Mouse (Mus musculus): ENCODE measurements around the gene Slc4a11. TPM values are rescaled to one million over a fixed set of nuclear protein-coding genes. Genes with fewer than 3 reads are reported as not detected.

Gene Slc4a11
- 0.60 and 0.67 TPM in 2 replicates for polyA plus RNA-seq (2015; fragmentation: Nextera tagmentation; extraction: Ambion mirVana)

DNA sequence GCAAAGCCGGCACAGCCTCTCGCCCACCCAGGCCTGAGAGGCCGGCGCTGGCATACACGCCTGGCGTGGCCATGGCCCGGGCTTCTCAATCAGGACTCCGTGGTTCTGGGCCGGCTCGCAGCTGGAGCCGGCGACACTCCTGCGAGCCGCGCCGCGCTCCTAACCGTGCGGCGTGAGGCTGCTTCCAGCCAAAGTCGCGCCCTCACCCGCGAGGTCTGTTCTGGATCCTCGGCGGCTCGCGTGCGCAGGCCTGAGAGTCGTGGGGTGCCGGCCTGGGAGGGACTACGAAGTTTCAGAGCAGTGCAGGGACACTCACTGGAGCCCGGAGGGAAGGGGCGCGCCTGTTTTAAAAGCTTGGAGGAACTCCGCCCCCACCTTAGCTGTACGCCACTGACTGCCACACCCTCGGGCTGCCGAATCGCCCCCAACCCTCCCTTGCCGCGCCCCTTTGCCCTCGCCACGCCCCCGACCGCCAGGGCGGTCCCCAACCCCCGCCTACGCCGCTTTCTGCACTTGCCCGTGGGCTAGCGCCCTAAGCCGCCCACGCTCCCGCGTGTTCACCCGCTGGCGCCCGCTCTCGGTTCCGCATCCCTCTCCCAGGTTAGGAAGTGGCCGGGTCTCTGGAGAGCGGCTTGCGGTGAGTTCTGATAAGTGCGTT lies at the start of gene Slc4a11:
TSS of gene Slc4a11 (minus strand) at position 367 of the 658 bp plus-strand sequence.
- WGBS = under 1% methylated on average over 65 of the region's 65 CpGs
- Histone ChIP-seq H3K27me3 (replicated peaks) (peaks cover 51% of the 10 kb centered on the region), H3K9ac (replicated peaks) (peak within 1 kb of the TSS; percentile 44), H3K36me3 (no peaks in the 10 kb centered on the region), H3K4me3 (replicated peaks) (peak within 1 kb of the TSS; percentile 52), H3K4me1 (peaks cover 21% of the 10 kb centered on the region), H3K27ac (replicated peaks) (no peak within 1 kb of the TSS), H3K9me3 (replicated peaks) (no peaks in the 10 kb centered on the region), H3K4me2 (peak within 1 kb of the TSS; percentile 100)
- ATAC-seq (ENCODE audit: low FRiP score) = peak; percentile 51

DNA sequence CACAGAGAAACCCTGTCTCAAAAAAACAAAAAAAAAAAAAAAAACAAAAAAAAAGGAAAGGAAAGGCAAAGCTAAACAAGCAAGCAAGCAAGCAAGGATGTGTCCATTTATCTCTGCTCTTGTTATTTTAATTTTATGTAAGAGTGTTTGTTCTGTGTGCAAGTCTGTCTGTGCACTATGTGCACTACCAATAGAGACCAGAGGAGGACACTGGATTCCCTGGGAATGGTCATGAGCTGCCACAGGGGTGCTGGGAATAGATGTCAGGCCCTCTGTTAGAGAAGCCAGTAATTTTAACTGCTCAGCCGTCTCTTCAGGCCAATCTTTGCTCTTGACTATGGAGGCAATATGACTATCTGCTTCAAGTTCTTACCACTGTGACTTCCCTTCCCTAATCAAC lies 46.3 kb upstream of the Slc4a11 start:
- 93% methylated on average over 1 of the region's 1 CpGs for WGBS
- H3K4me3 ChIP-seq (replicated peaks) = no peak overlapping the region
- H3K36me3 ChIP-seq = peaks cover 99% of the 10 kb centered on the region
- H3K9me3 ChIP-seq (replicated peaks) = no peaks in the 10 kb centered on the region
- no peaks in the 10 kb centered on the region for H3K27me3 ChIP-seq (replicated peaks)
- no peaks in the 10 kb centered on the region for H3K4me1 ChIP-seq
- H3K27ac ChIP-seq (replicated peaks) = no peak overlapping the region
- H3K4me2 ChIP-seq = no peak overlapping the region
- no peak for ATAC-seq (ENCODE audit: low FRiP score)
- H3K9ac ChIP-seq (replicated peaks) = no peak overlapping the region

DNA sequence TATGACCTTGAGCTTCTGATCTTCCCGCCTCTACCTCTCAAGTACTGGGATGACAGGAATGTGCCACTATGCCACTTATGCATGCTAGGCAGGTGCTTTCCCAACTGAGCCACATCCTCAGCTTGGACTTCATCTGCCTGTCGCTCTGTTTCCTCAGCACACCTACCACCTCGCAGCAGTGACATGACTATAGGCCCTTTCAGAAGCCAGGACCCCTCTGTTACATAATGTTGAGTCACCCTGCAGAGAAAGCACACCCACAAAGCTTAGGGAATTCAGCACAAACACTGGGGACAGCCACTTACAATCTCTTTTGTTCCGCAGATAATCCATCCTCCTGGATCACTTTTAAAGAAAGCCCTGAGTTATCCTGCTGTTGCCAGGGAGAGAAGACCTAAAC lies 42.8 kb upstream of the Slc4a11 start:
- peaks cover 96% of the 10 kb centered on the region for H3K36me3 ChIP-seq
- no peak overlapping the region for H3K9ac ChIP-seq (replicated peaks)
- WGBS = 56% methylated on average over 4 of the region's 4 CpGs
- no peak overlapping the region for H3K27ac ChIP-seq (replicated peaks)
- H3K27me3 ChIP-seq (replicated peaks) = no peaks in the 10 kb centered on the region
- no peak for ATAC-seq (ENCODE audit: low FRiP score)
- H3K4me3 ChIP-seq (replicated peaks) = no peak overlapping the region
- no peak overlapping the region for H3K4me2 ChIP-seq
- H3K4me1 ChIP-seq = no peaks in the 10 kb centered on the region
- no peaks in the 10 kb centered on the region for H3K9me3 ChIP-seq (replicated peaks)

DNA sequence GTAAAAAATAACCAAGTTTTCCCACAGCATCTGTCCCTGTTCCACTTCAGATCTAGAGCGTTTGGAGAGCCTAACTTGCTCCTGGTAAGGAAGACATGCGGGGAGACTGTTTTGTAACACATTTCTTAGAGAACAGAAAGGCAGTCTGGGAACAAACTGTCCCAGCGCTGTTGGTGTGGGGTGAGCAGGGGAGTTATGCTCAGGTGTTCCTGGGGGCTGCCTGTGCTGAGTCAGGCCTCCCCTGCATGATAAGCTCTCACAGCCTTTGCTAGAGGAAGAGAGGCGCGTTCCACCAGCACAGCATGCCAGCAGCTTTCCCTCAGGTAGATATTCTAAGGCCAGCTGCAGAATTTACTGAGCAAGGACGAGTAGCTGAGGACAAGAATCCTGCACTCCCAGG lies 40.7 kb upstream of the Slc4a11 start:
- peaks cover 94% of the 10 kb centered on the region for H3K36me3 ChIP-seq
- no peaks in the 10 kb centered on the region for H3K4me1 ChIP-seq
- WGBS = 81% methylated on average over 6 of the region's 6 CpGs
- H3K4me2 ChIP-seq = no peak overlapping the region
- no peak for ATAC-seq (ENCODE audit: low FRiP score)
- no peaks in the 10 kb centered on the region for H3K27me3 ChIP-seq (replicated peaks)
- H3K9ac ChIP-seq (replicated peaks) = no peak overlapping the region
- H3K9me3 ChIP-seq (replicated peaks) = no peaks in the 10 kb centered on the region
- no peak overlapping the region for H3K27ac ChIP-seq (replicated peaks)
- no peak overlapping the region for H3K4me3 ChIP-seq (replicated peaks)

DNA sequence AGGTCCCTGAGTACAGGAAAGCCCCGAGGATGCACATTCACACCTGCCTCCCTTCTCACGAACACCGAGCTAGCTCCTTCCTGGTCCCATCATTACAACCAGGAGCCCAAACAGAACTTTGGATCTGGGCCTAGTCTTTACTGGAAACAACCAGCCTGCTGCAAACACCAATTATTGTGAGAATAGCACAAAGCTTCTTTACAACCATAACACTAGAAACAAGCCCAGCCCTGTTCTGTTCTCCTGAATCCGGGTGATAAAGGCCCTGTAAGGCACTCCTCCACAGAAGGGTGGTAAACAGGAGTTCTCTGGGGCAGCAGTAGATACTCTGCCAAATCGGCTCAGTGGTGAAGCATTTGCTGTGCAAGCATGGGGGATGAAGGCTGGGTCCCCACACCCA lies 38.0 kb upstream of the Slc4a11 start:
- H3K9me3 ChIP-seq (replicated peaks) = no peaks in the 10 kb centered on the region
- H3K9ac ChIP-seq (replicated peaks) = no peak overlapping the region
- no peak overlapping the region for H3K4me2 ChIP-seq
- H3K36me3 ChIP-seq = peaks cover 88% of the 10 kb centered on the region
- no peak overlapping the region for H3K27ac ChIP-seq (replicated peaks)
- H3K27me3 ChIP-seq (replicated peaks) = no peaks in the 10 kb centered on the region
- H3K4me3 ChIP-seq (replicated peaks) = no peak overlapping the region
- no peak for ATAC-seq (ENCODE audit: low FRiP score)
- WGBS = 77% methylated on average over 5 of the region's 5 CpGs
- no peaks in the 10 kb centered on the region for H3K4me1 ChIP-seq

DNA sequence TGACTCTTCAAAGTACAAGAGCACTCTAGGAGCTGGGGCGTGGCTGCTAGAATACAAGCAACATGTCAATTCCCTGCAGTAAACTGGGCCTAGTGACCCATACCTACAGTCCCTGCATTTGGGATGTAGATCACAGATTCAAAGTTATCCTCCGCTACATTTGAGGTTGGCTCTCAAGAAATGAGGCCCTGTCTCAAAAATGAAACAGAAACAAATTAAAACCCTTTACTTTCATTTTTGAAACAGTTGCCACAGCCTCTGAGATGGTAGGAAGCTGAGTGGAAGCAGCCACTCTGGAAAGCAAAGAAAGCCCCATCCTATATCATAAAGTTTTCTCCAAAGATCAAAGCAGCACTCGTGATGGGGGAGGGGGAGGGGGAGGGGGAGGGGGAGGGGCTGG lies 36.1 kb upstream of the Slc4a11 start:
- Histone ChIP-seq H3K27me3 (replicated peaks) (no peaks in the 10 kb centered on the region), H3K4me1 (no peaks in the 10 kb centered on the region), H3K9ac (replicated peaks) (no peak overlapping the region), H3K4me3 (replicated peaks) (no peak overlapping the region), H3K27ac (replicated peaks) (no peak overlapping the region), H3K4me2 (no peak overlapping the region), H3K9me3 (replicated peaks) (no peaks in the 10 kb centered on the region), H3K36me3 (peaks cover 88% of the 10 kb centered on the region)
- WGBS = 95% methylated on average over 2 of the region's 3 CpGs
- ATAC-seq (ENCODE audit: low FRiP score) = no peak

DNA sequence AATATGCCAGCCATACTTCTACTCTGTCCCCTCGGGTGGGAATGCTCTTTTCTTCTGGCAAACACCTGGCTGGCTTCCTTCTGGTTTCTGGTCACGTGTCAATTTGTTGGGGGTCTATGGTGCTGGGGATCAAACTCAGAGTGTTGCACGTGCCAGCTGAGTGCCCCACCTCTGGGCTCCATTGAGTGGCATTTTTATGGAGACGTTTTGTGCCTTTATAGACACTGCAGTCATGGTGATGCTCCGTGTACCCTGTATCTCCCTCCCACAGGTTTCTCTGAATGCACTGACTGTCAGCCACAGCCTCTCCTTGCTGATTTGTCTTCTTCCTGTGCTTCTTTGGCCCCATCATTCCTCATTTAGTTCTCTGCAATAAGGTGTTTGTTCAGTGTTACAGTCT lies 34.5 kb upstream of the Slc4a11 start:
- no peaks in the 10 kb centered on the region for H3K27me3 ChIP-seq (replicated peaks)
- no peak overlapping the region for H3K27ac ChIP-seq (replicated peaks)
- H3K9me3 ChIP-seq (replicated peaks) = no peaks in the 10 kb centered on the region
- no peaks in the 10 kb centered on the region for H3K4me1 ChIP-seq
- no peak overlapping the region for H3K4me3 ChIP-seq (replicated peaks)
- no peak for ATAC-seq (ENCODE audit: low FRiP score)
- H3K9ac ChIP-seq (replicated peaks) = no peak overlapping the region
- 48% methylated on average over 5 of the region's 5 CpGs for WGBS
- H3K4me2 ChIP-seq = no peak overlapping the region
- peaks cover 88% of the 10 kb centered on the region for H3K36me3 ChIP-seq

DNA sequence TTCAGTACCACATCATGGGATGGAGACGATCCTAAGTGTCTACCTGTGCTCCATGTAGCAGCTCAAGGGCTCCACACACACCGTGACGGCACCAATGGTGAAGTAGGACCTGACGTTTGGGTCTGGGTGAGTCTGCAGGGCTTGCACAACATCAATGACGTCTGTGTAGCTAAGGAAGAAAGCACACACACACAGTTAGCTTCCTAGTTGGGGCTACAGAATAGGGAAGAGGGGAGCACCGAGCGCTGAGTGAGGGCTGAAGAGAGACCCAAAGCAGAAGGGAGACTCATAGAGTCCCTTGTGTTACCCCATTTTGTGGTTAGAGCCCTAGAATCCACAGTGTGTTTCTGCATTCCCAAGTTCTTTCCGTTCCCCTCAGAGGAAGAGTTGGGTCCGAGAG lies 33.4 kb upstream of the Slc4a11 start:
- 95% methylated on average over 9 of the region's 9 CpGs for WGBS
- H3K4me3 ChIP-seq (replicated peaks) = no peak overlapping the region
- no peak for ATAC-seq (ENCODE audit: low FRiP score)

DNA sequence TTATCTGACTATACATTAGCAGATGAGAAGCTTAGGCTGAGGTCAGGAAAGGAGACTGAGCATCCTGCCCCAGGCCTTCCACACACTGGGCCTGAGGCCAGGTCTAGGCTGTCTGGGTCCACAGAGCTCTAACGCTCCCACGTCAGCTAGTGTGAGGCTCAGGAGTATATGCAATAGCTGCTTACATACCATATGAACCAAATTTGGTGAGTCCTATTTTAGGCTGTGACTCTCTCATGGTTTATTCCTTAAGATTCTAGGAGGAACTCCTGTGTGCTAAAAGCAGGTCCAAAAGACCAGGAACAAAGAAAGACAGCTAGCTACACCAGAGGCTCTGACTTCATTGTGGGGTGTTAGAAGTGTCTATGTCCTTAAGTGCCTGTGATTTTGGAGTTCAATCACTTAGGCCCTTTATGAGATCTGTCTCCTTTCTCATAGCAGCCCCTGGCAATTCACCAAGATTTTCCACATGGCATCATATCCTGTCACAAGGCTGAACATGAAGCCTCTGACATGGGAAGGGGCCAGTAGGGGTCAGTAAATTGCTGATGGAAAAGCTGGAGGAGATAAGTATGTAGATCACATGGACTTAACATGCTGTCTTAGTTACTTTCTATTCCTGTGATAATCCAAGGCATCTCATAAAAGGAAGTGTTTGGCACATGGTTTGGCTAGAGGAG lies 31.7 kb upstream of the Slc4a11 start:
- Histone ChIP-seq H3K36me3 (peaks cover 92% of the 10 kb centered on the region), H3K4me2 (no peak overlapping the region), H3K9me3 (replicated peaks) (no peaks in the 10 kb centered on the region), H3K27me3 (replicated peaks) (no peaks in the 10 kb centered on the region), H3K27ac (replicated peaks) (no peak overlapping the region), H3K4me3 (replicated peaks) (no peak overlapping the region), H3K9ac (replicated peaks) (no peak overlapping the region), H3K4me1 (no peaks in the 10 kb centered on the region)
- ATAC-seq (ENCODE audit: low FRiP score) = no peak
- 98% methylated on average over 2 of the region's 2 CpGs for WGBS

More for the DNA sequence above, 33.4 kb upstream of the Slc4a11 start:
- H3K4me2 ChIP-seq = no peak overlapping the region
- no peak overlapping the region for H3K27ac ChIP-seq (replicated peaks)
- H3K9ac ChIP-seq (replicated peaks) = no peak overlapping the region
- no peaks in the 10 kb centered on the region for H3K27me3 ChIP-seq (replicated peaks)
- no peaks in the 10 kb centered on the region for H3K9me3 ChIP-seq (replicated peaks)
- peaks cover 91% of the 10 kb centered on the region for H3K36me3 ChIP-seq
- H3K4me1 ChIP-seq = no peaks in the 10 kb centered on the region

DNA sequence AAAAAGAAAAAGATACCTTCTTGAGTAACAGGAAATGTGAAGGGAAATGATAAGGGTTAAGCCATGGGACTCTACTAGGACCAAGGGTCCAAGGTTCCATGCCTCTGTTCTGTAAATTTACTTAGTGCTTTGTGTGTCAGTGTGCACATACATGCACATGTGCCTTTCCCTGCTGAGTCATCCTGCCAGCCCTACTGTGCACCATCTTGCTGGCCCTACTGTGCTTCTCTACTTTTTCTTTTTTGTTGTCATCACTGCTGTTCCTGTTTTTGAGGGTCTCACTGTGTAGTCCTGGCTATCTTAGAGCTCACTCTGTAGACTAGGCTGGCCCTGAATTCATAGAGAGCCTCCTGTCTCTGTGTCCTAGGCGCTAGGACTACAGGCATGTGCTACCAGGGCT lies 30.4 kb upstream of the Slc4a11 start:
- no peaks in the 10 kb centered on the region for H3K27me3 ChIP-seq (replicated peaks)
- no peak overlapping the region for H3K9ac ChIP-seq (replicated peaks)
- ATAC-seq (ENCODE audit: low FRiP score) = no peak
- no peak overlapping the region for H3K4me2 ChIP-seq
- H3K4me1 ChIP-seq = no peaks in the 10 kb centered on the region
- WGBS = 100% methylated on average over 1 of the region's 1 CpGs
- no peak overlapping the region for H3K27ac ChIP-seq (replicated peaks)
- no peak overlapping the region for H3K4me3 ChIP-seq (replicated peaks)
- peaks cover 94% of the 10 kb centered on the region for H3K36me3 ChIP-seq
- no peaks in the 10 kb centered on the region for H3K9me3 ChIP-seq (replicated peaks)

DNA sequence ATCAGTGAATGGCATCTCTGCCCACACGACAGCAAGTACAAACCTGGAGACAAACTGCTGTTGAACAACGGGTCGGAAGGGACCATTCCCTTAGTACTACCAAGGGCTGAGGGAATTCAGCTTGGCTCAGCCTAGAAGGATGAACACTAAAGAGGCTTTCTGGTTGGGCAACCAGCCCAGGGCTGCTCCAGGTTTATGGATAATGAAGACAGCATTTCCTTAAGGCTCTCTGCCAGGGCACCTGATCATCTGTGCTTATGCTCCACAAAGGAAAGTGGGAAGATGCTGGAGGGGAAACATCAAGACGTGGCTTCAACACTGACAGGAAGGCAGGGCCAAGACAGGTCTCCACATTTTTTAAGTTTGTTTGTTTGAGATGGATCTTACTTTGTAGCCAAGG lies 27.1 kb upstream of the Slc4a11 start:
- no peak overlapping the region for H3K27ac ChIP-seq (replicated peaks)
- 75% methylated on average over 4 of the region's 4 CpGs for WGBS
- no peaks in the 10 kb centered on the region for H3K4me1 ChIP-seq
- H3K36me3 ChIP-seq = peaks cover 94% of the 10 kb centered on the region
- no peaks in the 10 kb centered on the region for H3K9me3 ChIP-seq (replicated peaks)
- no peak overlapping the region for H3K9ac ChIP-seq (replicated peaks)
- ATAC-seq (ENCODE audit: low FRiP score) = no peak
- H3K27me3 ChIP-seq (replicated peaks) = no peaks in the 10 kb centered on the region
- H3K4me3 ChIP-seq (replicated peaks) = no peak overlapping the region
- no peak overlapping the region for H3K4me2 ChIP-seq

DNA sequence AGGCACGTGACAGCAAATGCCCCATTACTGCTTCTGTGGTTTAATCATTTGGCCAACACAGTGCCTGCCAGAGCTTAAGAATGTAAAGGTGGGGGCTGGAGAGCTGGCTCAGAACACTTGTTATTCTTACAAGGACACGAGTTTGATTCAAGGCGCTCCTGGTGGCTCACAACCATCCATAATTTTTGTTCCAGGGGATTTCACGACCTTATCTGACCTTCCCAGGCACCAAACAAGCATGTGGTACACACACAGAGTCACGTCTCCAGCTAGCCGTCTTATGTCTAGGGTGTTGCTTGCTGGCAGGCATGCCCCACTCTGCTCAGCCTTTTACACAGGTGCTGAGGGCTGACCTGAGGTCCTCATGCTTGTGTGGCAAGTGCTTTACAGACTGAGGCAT lies 20.6 kb upstream of the Slc4a11 start:
- no peak overlapping the region for H3K27ac ChIP-seq (replicated peaks)
- no peak overlapping the region for H3K4me3 ChIP-seq (replicated peaks)
- H3K36me3 ChIP-seq = peaks cover 86% of the 10 kb centered on the region
- H3K4me1 ChIP-seq = no peaks in the 10 kb centered on the region
- H3K9ac ChIP-seq (replicated peaks) = no peak overlapping the region
- no peak overlapping the region for H3K4me2 ChIP-seq
- no peaks in the 10 kb centered on the region for H3K9me3 ChIP-seq (replicated peaks)
- 81% methylated on average over 6 of the region's 6 CpGs for WGBS
- ATAC-seq (ENCODE audit: low FRiP score) = no peak
- H3K27me3 ChIP-seq (replicated peaks) = no peaks in the 10 kb centered on the region

Measured in neural tube, embryonic 15.5 days (tissue).